In genomic region chr19:55914614-55915211, GRCm38 (mm10) we compare ENCODE assay signal across 12 mouse cellular contexts.
DNase-seq lines count a peak whose midpoint lies in the region; ATAC-seq lines count a peak whose summit lies in the region.
"Had no signal": no experiment of that assay in that cellular context is flagged by ENCODE, and none has a peak within 500 bp of the region (broad histone marks: within the 10 kb centered on the region; RNA-seq: fewer than 3 reads in every experiment).

No protein-coding gene starts in this region.

- ATAC-seq in midbrain, embryonic 13.5 days = peak; percentile 77
- ATAC-seq in midbrain, embryonic 11.5 days (ENCODE audit: low FRiP score) = no peak
- no peak for ATAC-seq in limb, embryonic 12.5 days (ENCODE audit: insufficient number of reproducible peaks, insufficient read depth, low FRiP score, low TSS enrichment, low read depth)

- 36% methylated on average over 20 of the region's 20 CpGs for WGBS in midbrain, embryonic 13.5 days
- 87% methylated on average over 20 of the region's 20 CpGs for WGBS in midbrain, embryonic 11.5 days
- 89% methylated on average over 20 of the region's 20 CpGs for WGBS in forebrain, embryonic 10.5 days
- 58% methylated on average over 20 of the region's 20 CpGs for WGBS in limb, embryonic 12.5 days

- H3K9me3 ChIP-seq in midbrain, embryonic 13.5 days = no peaks in the 10 kb centered on the region
- no peaks in the 10 kb centered on the region for H3K9me3 ChIP-seq in midbrain, embryonic 11.5 days (ENCODE audit: control insufficient read depth, low read length)
- H3K9me3 ChIP-seq in forebrain, embryonic 10.5 days = peaks cover 7% of the 10 kb centered on the region; the same call in 1 of the 2 replicates
- H3K9me3 ChIP-seq in limb, embryonic 12.5 days = 0 out of 2 replicates have a peak, but pooled peaks cover 7% of the 10 kb centered on the region

- peaks cover 55% of the 10 kb centered on the region for H3K36me3 ChIP-seq in midbrain, embryonic 13.5 days
- peaks cover 29% of the 10 kb centered on the region for H3K36me3 ChIP-seq in midbrain, embryonic 11.5 days (ENCODE audit: control insufficient read depth, insufficient read depth, low read length)
- H3K36me3 ChIP-seq in forebrain, embryonic 10.5 days (replicated peaks) = peaks cover 83% of the 10 kb centered on the region
- H3K36me3 ChIP-seq in limb, embryonic 12.5 days = peaks cover 78% of the 10 kb centered on the region

- no peak overlapping the region for H3K4me3 ChIP-seq in midbrain, embryonic 13.5 days (replicated peaks)
- H3K4me3 ChIP-seq in midbrain, embryonic 11.5 days (ENCODE audit: low read depth, low read length) = no peak overlapping the region
- no peak overlapping the region for H3K4me3 ChIP-seq in forebrain, embryonic 10.5 days
- no peak overlapping the region for H3K4me3 ChIP-seq in limb, embryonic 12.5 days (replicated peaks)

- no peak overlapping the region for H3K9ac ChIP-seq in midbrain, embryonic 13.5 days (replicated peaks)
- no peak overlapping the region for H3K9ac ChIP-seq in midbrain, embryonic 11.5 days (ENCODE audit: low read length)
- H3K9ac ChIP-seq in limb, embryonic 12.5 days (replicated peaks) = no peak overlapping the region

- H3K27ac ChIP-seq in midbrain, embryonic 13.5 days = peak overlapping the region; percentile 83
- no peak overlapping the region for H3K27ac ChIP-seq in midbrain, embryonic 11.5 days (ENCODE audit: low read depth, low read length)
- H3K27ac ChIP-seq in forebrain, embryonic 10.5 days = 0 out of 2 replicates have a peak overlapping the region, but pooled peaks have one; percentile 9
- H3K27ac ChIP-seq in limb, embryonic 12.5 days = 0 out of 2 replicates have a peak overlapping the region, but pooled peaks have one; percentile 18

- H3K4me2 ChIP-seq in midbrain, embryonic 13.5 days (replicated peaks) = peak overlapping the region; percentile 7
- no peak overlapping the region for H3K4me2 ChIP-seq in midbrain, embryonic 11.5 days
- H3K4me2 ChIP-seq in limb, embryonic 12.5 days = no peak overlapping the region
- H3K4me2 ChIP-seq: liver, embryonic 11.5 days had no signal

- no peak for DNase-seq in midbrain, embryonic 11.5 days (ENCODE audit: low spot score, missing footprints)
- DNase-seq in forebrain, embryonic 10.5 days (ENCODE audit: extremely low spot score, low spot score) = no peak
- DNase-seq in thymus, postnatal 25 days = peak; percentile 24
- DNase-seq in adrenal gland, adult 2 months = no peak
- no peak for DNase-seq in gastrocnemius, adult 18-20 months (ENCODE audit: low spot score)
- no peak for DNase-seq in adrenal gland, postnatal 10 days
- DNase-seq: cerebellum, adult 9-10 months; layer of hippocampus, adult 9-11 months; lung, postnatal 10 days had no signal

- H3K27me3 ChIP-seq in midbrain, embryonic 13.5 days = no peaks in the 10 kb centered on the region
- H3K27me3 ChIP-seq in midbrain, embryonic 11.5 days (ENCODE audit: control insufficient read depth, insufficient read depth, low read length) = no peaks in the 10 kb centered on the region
- peaks cover 59% of the 10 kb centered on the region for H3K27me3 ChIP-seq in forebrain, embryonic 10.5 days (ENCODE audit: poor library complexity, severe bottlenecking)
- H3K27me3 ChIP-seq in limb, embryonic 12.5 days = no peaks in the 10 kb centered on the region

- H3K4me1 ChIP-seq in midbrain, embryonic 13.5 days (replicated peaks) = peaks cover 67% of the 10 kb centered on the region
- H3K4me1 ChIP-seq in midbrain, embryonic 11.5 days (ENCODE audit: control insufficient read depth, insufficient read depth, low read length) = no peaks in the 10 kb centered on the region
- peaks cover 28% of the 10 kb centered on the region for H3K4me1 ChIP-seq in forebrain, embryonic 10.5 days
- peaks cover 21% of the 10 kb centered on the region for H3K4me1 ChIP-seq in limb, embryonic 12.5 days (replicated peaks)
